Mouse (Mus musculus) c-Kit-positive CD71-negative TER-119-negative erythroid progenitor cells, embryonic 14.5 days (primary cell): ENCODE data around the gene Cnfn.
"Not testable (repeated sequence)": the region's sequence is repeated elsewhere in the genome, so short reads cannot be mapped to it uniquely, and the experiment has no call there.

Experiments used
- DNase-seq: peaks from one replicate; pipeline ENCODE4 v3.0.0-alpha.2; 2013; ENCODE audit warnings: low read depth

Gene Cnfn

DNA sequence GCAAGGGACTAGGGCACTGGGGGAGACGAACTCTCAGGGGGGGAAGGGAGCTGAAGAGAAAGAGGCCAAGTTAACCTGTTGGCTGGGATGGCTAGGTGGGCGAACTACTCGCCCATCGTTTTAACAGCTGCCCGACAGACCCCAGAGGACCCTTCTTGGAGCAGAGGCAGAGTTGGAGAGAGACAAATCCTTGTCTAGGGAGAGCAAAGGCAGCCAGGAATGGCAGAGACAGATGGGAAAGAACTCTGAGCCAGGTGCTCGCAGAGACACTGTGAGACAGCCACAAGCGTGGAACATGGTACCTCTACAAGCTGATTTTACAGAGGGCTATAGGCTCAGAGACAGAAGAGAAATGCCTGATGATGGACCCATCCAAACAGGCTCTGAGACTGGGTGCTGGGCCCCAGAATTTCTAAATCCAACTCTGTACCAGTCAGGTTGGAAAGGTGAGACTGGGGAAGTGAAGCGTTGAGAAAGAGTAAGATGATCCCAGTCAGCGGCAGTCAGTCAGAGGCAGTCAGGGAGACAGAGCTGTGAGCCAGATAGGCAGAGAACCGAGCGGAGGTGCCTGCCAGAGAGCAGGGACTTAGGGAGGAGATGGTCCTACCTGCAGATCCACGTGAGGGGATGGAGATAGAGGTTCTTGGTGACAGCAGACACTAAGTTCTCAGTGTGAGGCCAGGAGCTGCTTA lies at the start of gene Cnfn:
Gene Cnfn, minus strand, starts transcription at position 667 of the 692 bp plus-strand sequence.
- DNase-seq = no peak

DNA sequence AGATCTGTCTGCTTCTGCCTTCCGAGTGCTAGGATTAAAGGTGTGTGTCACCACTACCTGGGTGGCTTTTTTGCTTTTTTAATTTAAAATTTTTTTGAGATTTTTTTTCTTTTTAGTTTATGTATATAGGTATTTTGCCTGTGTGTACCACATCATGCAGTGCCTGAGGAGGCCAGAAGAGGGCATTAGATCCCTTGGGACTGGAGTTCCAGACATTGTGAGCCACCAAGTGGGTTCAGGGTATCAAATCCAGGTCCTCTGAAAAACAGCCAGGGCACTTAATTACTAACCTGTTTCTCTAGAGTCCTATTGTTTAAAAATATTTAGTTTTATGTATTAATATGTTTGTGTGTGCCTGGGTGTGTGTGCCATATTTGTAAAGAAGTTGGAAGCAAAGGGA lies 48.1 kb upstream of the Cnfn start:
- no peak for DNase-seq

DNA sequence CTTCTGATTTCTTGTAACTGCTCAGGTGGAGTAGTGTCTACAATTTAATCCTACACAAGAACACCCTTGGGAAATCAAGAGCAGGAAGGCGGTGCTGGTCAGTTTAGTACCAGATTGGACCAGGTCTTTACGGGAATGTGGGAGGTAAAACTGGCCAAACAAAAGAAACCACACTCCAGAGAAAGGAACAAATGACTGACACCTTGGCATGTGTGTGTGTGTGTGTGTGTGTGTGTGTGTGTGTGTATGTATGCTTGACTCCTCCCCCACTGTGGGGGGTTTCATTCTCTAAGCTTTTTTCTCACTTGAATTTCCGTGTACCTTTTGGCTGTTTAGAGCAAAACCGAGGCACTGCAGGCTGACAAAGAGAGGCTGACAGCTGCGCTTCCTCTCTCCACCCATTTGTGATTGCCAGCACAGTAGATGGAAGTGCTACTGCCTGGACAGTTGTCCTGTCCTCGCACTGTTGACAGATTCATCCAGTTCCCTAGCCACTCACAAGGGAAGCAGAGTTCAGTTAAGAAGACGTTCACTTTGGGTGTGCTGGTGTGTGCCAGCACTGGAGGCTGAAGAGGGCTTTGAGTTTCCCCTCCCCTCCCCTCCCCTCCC lies 43.4 kb upstream of the Cnfn start, which contains the start of gene Cxcl17:
Gene Cxcl17, minus strand, starts transcription at position 54 of the 609 bp plus-strand sequence.
- no peak for DNase-seq

DNA sequence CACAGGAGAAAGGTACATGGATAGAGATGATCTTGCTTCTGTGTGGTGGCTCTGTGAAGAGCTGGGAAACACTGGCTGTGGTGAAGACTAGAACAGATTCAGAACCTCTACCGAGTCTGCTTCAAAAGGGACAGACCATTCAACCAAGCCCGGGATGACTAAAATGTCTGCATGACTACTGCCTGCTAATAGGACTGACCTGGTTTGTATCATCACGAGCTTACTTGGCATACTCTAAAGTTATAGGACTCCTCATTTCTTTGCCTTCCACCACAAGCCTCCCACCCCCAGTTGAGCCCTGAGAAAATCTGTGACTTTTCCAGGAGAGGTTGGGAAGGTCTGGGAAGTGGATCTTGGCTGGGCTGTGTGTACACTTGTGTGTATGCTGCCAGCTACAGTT lies 42.3 kb upstream of the Cnfn start:
- no peak for DNase-seq

DNA sequence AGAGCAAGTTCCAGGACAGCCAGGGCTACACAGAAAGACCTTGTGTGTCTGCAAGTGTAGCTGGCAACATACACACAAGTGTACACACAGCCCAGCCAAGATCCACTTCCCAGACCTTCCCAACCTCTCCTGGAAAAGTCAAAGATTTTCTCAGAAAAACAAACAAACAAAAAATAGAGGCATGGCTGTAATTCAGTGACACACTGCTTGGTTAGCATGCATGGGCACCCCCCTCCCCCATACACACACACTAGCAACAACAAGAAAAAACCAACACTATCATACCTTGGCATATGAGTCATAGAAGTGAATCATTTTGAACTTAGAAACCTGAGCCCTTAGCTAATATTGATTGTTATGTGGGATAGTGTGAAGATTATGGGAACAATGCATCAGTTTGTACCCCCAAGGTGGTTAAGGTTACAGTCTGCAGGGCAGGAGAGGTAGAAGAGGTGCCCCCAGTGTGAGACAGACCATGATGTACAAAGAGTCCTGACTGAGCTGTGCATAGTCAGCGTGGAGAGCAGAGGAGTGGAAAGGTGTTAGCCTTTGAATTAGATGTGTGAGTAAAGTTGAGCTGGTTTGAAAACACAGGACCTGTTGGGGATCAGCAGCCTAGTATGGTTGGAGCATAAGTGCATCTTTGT lies 41.6 kb upstream of the Cnfn start:
- DNase-seq = no peak

DNA sequence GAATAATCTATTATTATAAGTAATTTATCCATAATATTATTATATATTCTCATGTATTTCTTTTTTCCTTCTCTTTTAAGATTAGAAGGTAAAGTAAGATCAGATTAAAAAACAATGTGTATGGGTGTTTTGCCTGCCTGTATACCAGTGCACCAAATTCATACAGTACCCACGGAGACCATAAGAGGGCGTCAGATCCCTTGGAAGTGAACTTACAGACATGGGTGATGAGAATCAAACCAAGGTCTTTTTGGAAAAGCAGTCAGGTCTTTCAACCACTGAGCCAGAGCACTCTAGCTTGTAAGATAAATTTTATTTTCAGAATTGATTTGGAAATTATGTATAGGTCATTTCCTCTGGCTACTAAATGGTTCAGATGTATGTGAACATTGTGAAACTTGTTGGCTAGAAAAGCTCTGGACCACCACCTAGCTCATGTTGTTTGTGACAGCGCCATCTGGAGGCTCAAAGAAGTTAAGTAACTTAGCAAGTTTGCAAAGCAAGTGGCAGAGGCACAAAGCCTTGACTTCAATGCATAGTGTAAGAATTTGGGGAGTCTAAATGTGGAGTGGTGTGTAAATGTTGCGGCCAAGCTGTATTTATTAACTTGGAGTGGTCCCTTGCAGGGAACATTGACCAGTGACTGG lies 39.7 kb upstream of the Cnfn start:
- DNase-seq = peak; percentile 65

DNA sequence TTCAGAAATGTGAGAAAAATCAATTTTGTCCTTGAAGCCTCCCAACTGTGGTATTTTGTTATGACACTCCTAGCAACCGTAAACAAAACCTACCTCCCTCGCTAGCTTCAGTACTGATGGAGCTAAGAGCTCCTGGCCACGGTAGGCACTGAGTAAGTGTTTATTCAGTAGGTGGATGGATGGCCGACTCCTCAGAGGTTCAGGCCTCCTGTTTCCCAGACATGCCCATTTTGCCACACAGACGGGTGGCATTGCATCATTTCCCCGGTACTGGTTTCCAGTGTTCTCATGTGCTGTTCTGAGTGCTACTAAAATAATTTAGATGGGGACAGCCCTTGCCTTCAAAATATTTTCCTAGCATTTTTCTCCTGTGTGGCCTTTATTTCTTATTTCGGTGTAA lies 36.9 kb upstream of the Cnfn start:
- DNase-seq = no peak

DNA sequence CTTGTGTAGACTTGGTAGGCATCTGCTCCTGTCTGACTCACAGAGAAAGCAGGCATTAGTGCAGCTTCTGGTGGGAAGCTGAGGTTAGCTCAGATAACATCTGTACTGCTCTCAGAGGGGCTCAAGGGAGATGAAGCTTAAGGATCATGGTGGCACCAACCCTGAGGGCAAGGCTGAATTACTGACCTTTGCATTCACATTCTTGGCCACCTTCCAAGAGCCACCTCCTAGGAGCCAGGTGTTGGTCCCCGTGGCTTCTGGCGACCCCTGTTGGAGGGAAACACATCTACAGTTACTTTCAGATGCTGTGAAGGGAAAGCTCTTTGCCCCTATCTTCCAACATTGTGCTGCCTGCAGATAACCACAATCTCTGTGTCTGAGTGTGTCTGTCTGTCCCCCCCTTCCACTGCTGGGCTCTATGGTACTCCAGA lies 33.2 kb upstream of the Cnfn start:
- peak; percentile 60 for DNase-seq

- no peak for DNase-seq
These were observed 32.5 kb upstream of the Cnfn start for GRCm38 (mm10) chr7:25401986-25402385.

GRCm38 (mm10) chr7:25401551-25401950 lies 32.0 kb upstream of the Cnfn start:
- DNase-seq = no peak

GRCm38 (mm10) chr7:25399028-25399427 lies 29.5 kb upstream of the Cnfn start:
- DNase-seq = not testable (repeated sequence)

- no peak for DNase-seq
These were observed 29.1 kb upstream of the Cnfn start, which contains the start of gene Lipe for GRCm38 (mm10) chr7:25398610-25399009. TSS of gene Lipe (minus strand) at chr7:25398710.

GRCm38 (mm10) chr7:25396621-25397020 lies 27.1 kb upstream of the Cnfn start:
- no peak for DNase-seq

DNA sequence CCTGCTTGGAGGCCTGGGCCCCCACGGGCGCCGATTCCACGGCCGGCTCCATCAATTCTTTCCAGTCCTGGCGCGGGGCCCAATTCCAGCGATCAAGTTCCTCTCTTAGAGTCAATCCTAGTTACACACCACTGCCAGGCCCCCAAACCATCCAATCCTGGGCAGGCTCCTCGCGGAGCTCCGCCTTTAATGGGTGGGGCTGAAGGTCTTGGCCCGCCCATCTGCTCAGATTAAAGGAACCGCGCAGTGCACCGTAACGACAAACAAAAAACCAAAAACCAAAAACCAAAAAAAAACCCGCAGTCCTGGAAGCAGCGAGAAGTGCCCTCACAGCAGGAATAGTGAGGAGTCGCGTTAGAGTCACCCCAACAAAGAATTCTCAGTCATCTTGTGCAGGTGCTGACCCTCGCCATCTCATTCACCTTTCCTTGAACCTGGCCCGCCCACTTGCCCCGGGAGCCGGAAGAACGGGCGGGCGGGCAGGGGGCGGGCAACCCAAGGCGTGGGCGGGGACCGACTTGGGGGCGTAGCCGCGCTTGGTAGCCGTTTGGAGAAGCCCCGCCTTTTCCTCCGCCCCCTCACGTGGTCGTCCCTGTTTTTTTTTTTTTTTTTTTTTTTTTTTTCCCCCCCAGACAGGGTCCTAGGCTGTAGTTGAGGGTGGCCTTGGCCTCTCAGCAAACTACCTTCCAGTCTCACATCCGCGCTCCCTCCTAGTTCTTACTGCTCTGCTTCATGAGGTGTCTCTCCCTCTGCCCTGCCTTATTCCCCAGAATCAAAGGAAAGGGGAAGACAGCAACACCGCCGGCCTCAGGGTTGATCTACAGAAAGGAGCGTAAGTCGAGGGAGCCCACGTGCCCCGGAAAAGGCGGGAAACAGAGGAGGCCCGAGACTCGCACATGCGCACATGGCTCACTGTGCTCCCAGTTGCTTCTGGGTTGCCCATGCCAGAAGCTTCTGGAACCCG lies 26.3 kb upstream of the Cnfn start:
- DNase-seq = peak; percentile 89

DNA sequence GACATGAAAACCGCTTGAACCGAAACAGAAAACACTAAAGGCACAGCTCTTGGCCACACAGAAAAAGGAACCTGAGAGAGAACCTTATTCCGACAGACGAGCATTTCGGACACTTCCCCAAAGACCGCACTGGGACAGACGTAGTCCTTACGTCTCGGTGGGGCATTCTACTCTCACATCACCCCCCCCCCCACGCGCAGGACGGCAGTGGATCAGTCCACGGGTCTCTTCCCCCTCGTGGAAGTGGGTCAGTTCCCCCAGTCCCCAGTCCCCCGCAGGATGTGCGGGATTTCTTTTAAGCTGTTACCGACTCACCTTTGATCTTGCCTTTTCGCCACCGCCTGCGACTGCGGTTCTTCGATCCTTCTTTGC lies 25.6 kb upstream of the Cnfn start:
- DNase-seq = no peak

DNA sequence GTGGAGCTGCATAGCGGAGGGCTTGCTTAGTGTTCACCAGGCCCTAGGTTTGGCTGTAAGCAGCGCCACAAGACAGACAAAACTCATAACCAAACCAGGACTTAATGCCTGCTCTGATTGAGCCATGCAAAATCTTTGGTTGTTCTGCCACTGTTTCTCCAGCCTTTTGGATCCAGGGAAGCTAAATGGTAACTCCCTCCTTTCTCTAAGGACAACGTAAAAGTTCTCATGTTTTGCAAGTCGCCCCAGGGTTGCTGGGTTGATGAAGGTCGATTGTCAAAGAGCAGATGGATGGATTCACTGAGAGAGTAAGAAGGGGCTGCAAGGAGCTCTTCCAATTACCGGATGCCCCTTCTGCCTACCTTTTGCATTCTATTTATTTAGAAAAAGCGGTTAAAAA lies 25.2 kb upstream of the Cnfn start:
- DNase-seq = no peak

- DNase-seq = no peak
These were observed 24.1 kb upstream of the Cnfn start for GRCm38 (mm10) chr7:25393451-25394210.

- no peak for DNase-seq
These were observed 23.3 kb upstream of the Cnfn start for GRCm38 (mm10) chr7:25392851-25393250.

GRCm38 (mm10) chr7:25391856-25392453 lies 22.4 kb upstream of the Cnfn start:
- no peak for DNase-seq

- no peak for DNase-seq
These were observed 21.5 kb upstream of the Cnfn start for GRCm38 (mm10) chr7:25390986-25391385.
